Mouse (Mus musculus) kidney, postnatal 4 days (tissue): Measurements from ENCODE around the gene Nupl1.

Source experiments
- DNase-seq, 2 experiments: peaks; one replicate each; pipeline ENCODE4 v3.0.0; 2021; ENCODE audit warnings: mixed read lengths in 2 of 2

The Nupl1 gene

DNA sequence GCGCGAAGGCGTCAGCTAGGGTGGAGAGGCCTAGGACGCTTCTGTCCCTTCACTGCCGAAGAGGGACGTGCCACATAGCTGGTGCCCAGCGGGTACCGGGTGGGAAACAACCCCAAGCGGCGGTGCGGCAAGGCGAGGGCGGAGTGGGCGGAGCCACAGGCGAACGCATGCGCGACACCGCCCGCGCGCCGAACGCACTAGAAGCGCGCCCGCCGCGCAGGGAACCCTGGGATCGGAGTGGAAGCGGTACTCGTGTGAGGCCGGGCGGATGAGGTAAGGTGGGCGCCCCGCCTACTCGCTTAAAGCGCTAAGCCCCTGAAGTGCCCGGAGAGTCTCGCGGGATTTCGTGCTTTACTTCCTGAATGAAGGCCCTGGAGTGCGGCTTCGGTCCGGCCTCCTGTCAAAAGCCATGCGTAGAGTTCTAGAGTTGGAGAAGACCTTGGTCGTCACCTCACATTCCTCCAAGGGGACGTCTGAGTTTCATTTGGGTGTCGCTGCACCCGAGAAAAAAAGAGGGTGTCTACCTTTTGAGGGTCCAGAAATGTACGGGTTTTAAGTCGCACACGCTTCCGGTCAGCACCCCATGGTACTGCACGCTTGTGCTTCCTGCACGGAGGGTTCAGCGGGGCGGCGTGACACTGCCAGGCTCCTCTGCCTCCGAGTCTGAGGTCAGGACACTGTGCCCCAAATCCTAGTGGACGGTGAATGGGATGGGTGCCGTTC, at the start of gene Nupl1, which contains the start of gene Gm49336:
Nupl1 (minus strand) TSS at position 151 of the 723 bp plus-strand sequence.
Gm49336 (minus strand) TSS at position 227 of the 723 bp plus-strand sequence.
- peak; percentile 98 to 99 for DNase-seq

DNA sequence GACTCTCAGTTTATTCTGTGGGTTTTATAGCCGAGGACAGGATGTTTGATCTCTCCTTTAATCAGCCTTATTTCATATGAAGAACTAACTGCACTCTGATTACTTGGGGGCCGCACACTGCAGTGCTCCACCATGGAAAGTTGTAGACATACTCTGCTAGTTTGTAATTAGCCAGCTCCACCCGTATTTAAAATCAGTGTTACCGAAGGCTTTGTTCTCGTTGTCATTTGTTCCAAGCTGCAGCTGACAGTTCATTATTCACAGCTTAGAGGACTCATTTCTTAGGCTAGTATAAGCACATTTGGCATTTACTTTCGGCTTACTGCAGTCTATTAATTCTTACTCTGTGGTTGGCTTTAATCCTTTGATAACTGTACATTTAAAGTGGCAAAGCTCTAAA, 49.8 kb upstream of the Nupl1 start:
- DNase-seq: no peak

DNA sequence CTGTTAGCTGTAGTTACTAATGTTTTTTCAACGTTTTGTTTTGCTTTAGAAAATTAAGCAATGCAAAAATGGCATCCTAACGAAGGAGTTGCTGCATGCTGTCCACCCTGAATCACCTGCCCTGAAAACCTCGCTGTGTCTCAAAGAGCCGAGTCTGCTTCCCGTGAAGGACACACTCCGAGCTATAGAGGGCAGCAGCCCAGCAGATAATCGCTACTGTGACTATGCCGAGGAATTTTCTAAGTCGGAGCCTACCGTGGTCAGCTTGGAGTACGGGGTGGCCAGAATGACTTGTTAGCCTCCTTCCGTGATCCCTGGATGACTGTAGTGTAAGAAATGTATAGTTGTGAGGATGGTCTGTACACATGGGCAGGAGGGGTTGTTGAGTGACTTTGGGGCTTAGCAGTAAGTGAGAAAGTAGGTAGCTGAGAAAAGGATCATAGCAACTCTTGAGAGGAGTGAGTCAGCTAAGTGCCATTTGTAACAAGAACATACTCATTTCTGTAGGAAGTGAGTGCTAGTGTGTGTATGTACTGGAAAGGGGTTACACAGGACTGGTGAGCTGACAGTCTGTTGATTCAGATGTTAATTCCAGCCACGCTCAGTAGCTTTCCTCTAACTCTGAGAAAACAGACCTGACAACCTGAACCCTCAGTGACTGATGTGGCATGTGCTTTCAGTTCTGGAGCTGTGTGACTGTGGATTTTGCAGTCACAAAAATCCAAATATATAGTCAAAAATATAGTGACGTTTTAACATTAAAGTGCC, 49.2 kb upstream of the Nupl1 start:
- DNase-seq: no peak

DNA sequence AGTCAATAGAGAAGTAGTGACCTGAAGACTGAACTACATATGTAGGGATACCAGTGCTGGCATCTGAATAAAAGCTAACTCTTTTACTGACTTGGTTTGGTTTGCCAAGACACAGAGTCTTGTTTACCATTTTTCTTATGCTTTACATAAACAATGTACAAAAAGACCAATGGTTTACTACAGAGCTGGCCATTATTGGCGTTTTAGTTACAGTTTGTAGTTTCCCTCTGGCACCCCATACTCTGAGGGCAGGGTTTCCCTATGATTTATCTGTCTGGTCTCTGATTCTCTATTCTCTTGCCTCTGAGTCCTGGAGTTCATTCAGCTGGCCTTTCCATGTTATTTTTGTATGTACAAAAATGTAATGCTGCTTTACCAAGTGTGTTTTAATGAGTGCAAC, 44.3 kb upstream of the Nupl1 start:
- DNase-seq: no peak

DNA sequence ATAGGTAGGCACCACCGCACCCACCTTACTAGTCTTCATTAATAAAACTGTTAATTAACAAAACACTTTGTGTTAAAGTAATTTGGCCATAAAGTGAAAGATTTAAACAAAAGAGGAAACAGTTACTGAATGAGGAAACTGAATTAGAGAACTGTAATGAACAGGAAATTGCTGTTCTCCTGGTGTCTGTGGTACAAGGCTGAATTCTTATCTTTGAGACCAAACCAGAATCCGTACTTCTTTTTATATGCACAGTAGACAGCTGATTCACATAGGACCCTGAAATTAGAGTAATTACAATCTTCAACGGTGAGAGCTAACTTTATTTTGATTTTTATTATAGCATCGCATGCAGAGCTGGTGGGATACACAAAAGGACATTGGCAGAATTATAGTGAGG, 39.1 kb upstream of the Nupl1 start:
- no peak for DNase-seq

DNA sequence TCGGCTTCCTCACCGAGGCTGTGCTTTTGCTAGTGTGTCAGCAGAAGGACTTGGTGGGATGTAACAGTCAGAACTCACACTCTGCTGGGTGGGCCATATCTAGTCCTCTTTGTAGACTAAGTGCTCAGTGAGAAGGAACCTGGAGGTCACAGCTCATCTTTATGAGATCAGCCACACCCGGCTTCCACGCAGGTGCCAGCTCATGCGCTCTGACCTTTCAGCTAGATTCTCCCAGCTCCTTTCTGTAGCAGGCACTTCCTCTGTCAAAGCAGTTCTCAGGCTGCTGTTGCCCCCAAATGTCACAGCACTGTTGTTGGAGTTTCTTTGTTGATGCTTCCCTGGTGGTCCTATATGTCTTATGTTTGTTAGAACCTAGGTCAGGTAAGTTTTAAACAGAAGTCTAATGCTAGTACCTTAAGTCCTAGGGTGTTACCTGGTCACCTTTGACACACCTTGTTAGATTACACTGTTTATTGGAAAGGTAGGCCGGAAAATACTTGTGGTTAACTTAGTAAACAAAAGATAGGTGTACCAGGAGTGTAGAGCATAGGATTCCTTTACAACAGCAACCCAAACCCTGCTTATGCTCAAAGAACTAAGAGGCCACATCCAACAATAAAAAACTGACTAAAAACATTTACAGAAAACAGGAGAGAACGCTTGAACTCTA, 35.1 kb upstream of the Nupl1 start:
- no peak for DNase-seq

DNA sequence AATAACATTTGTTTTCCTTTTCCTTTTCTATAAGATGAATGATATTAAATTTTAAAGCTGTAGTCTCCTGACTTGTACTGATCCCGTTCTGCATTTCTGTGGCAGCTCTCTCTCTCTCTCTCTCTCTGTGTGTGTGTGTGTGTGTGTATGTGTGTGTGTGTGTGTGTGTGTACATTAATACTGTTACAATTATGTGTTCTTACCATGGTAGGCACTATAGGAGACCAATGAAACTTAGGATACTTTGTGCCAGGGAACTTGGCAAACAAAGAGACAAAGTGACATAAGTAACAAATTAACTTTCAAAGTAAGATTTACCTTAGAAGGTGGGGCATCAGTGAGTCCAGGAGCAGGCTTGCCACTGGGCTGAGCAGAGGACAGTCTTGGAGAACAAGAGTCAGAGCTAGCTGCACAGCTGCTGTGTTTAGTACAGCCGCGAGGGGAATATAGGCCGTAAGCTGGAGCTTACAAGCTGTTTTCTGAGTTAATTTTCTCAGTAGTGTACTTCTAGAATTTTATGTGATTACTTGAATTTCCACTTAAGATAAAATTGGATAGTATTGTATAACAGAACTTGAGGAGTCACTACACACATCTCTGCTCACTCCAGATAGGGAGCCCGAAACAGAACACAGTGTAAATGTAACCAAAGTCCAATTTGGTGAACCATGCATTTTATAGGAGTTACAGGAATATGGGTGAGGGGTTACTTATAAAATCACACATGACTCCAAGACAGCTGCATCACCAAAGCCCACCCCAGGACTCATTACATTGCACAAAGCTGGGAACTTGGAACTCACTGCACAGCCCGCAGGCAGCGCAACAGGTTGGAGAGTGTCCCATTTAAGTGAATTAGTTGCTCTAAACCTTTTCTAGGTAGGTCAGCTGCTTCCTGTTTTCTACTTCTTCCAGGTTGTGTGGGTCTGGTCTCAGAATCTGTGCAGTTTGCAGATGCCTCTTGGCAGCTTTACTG, 24.4 kb upstream of the Nupl1 start:
- peak in 1 of 2 experiments; percentile 31 for DNase-seq

DNA sequence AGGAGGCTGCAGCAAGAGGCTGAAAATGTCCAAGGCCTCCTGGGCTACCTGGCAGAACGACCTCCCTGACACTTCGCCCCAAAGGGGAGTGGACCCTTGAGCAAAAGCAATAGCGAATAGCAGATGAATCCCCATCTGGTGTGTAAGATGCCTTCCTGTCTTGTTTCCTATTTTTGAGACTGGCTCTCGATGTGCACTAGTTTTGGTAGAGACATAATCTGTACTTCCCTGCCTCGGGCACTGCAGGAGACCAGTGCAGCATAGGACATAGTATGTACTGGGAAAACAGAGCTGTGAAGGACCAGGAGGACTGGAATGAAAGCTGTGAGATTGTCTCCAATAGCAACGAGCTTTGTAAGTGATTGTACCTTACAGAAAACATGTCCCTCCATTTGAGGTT, 22.1 kb upstream of the Nupl1 start:
- no peak for DNase-seq

DNA sequence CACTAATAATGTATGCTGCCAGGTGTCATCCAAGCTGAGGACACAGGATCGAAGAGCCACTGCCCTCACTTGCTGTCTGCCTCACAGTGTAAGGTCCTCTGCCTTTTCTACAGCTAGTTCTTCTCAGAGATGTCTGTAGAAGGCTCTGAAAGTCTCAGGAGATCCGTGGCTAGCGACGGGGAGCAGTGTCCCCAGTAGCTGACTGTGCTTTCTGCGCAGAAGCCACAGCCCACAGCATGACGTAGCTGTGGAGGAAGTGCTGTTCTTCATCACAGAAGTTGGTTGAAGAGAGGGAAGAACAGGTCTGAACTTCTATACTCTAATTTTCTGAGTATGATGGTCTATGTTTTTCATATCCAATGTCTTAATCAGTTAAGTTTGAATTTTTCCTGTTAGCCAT, 18.1 kb upstream of the Nupl1 start:
- peak in 1 of 2 experiments; percentile 9 for DNase-seq

DNA sequence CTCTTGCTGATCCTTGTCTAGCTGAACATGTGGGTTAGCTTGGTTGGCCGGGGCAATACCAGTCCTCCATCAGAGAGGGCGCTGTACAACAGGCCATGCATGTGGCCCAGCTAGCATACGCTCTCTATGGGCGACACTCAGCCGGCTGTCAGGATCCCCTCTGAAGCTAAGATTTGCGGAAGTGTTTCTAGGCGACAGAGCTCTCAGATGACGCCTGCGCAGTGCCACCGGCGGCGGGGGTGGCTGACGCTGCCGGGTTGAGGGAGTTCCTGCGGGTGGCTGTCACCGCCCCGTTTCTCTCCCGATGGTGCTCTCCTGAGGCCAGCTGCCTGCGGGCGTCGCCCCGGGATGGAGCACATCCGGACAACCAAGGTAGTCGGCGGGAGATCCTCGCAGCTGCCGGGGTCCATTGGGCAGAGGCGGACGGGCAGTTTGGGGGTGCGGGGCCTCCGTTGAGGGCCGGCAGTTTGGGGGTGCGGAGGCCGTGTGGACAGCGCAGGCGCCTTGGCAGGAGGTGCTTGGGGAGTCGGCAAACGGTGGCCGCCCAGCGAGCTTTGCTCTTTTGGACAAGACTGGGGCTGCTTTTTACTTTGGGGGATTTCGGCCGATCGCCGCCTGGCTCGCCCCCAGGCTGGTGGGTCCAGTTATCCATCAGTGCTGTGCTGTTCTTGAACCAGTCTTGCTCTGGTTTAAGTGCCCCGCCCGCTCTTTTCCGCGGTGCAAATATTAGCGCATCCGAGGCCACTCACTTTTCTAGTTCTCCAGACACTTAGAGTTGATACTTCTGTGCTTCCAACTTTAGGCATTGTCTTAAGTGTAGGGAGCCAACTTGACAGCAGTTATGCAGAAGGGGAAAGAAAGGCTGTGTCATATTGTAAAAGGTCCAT, 14.0 kb upstream of the Nupl1 start, which contains the start of gene Mtmr6:
Mtmr6 (plus strand) TSS at position 239 of the 887 bp plus-strand sequence.
- peak; percentile 96 for DNase-seq

DNA sequence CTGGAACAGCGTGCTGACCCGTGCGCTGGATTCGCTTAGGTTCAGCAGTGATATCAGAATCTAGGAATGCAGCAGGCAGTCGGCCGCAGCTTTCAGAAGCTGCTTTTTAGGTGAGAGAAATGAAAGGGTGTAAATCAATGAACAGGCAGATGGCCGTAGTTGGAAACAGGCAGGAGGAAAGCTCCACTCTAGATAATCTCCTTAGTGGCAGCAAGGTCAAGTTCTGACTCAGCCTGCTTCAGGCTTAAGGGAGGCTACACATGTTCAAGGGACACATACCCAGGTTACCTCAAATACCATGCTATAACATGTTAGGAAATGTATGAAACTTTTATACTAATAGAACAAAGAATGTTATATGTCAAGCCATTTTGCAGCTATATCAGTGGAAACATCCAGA, 11.1 kb upstream of the Nupl1 start:
- no peak for DNase-seq

DNA sequence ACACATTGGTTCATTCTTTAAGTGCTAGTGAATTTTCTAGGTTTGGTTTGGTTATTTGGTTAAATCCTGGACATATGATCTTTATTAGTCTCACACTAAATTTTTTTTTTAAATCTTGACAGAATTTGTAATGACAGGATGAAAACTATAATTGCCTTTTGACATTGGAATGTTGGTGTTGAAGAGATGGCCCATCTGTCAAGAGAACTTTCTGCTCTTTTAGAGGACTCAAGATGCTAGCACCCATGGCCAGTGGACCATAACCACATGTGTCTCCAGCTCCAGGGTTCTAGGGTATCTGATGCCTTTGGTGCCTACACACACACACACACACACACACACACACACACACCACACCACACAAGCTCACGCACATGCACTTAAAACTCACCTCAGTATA, 6.6 kb upstream of the Nupl1 start:
- no peak for DNase-seq

DNA sequence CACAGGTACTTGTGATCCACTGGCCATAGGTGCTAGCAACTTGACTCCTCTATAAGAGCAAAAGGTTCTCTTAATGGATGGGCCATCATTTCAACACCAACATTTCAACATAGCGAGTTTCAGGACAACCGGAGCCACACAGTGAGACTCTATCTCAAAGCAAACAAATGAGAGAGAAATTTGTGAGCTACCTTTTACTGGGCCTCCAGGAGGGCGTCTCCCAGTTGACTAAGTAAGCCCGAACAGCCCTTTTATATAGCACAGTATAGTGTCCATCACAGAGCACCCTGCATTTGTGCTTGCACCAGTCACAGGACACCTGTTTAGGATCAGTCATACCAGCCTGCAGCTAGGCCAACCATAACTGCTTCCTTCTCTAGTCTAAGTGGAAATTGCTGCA, 5.9 kb upstream of the Nupl1 start:
- no peak for DNase-seq

DNA sequence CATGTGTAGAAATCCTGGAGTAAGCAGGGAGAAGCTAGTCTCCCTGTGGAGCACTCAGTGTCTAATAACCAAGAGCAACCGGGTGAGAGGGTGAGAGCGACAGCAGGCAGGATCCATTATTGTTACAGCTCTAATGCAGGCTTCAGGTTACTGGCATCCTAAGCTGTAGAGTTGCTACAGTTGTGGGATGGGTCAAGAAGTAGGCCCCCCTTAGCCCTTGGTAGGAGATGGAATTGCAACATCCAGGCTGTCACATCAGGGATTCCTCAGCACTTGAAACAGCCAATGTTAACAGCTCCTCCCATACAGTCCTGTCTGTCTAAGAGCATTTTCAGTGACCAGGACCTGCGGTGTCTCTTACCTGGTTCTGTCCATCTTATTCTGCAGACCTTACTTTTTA, 5.1 kb upstream of the Nupl1 start:
- no peak for DNase-seq

DNA sequence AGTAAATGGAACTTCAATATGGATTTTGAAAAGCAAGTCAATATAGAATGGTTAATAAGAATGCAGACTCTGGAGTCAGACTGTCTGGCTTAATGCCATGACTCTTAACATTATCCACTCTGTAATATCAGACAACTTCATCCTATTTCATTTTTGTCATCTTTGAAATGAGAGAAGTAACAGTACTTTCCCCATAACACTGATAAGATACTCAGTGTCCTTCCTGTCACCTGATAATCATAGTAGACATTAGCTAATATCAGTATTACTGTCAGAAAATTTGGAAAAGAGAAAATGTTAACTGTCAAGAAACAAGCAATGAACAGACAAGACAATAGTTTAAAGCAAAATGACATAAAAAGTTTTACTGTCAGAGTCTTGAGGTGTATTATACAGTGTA, 3.5 kb upstream of the Nupl1 start:
- DNase-seq: no peak

DNA sequence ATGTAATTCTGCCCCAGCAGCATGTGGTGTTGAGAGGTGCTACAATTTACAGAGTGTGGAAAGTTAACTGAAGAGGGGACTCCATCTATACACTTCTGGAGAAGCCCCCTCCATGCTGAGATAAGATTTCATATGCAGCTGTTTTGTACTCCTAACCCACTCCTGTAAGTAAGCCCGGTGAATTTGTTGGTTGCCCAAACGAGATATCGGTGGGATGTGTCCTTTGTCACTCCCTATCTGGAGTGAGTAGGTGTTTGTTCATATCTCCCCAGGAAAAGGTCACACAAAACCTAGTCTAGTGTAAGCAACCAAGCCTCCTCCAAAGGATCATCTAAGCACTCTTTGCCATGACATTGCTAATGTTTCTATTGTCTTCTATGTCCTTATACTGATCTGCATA, 2.2 kb upstream of the Nupl1 start:
- DNase-seq: no peak

DNA sequence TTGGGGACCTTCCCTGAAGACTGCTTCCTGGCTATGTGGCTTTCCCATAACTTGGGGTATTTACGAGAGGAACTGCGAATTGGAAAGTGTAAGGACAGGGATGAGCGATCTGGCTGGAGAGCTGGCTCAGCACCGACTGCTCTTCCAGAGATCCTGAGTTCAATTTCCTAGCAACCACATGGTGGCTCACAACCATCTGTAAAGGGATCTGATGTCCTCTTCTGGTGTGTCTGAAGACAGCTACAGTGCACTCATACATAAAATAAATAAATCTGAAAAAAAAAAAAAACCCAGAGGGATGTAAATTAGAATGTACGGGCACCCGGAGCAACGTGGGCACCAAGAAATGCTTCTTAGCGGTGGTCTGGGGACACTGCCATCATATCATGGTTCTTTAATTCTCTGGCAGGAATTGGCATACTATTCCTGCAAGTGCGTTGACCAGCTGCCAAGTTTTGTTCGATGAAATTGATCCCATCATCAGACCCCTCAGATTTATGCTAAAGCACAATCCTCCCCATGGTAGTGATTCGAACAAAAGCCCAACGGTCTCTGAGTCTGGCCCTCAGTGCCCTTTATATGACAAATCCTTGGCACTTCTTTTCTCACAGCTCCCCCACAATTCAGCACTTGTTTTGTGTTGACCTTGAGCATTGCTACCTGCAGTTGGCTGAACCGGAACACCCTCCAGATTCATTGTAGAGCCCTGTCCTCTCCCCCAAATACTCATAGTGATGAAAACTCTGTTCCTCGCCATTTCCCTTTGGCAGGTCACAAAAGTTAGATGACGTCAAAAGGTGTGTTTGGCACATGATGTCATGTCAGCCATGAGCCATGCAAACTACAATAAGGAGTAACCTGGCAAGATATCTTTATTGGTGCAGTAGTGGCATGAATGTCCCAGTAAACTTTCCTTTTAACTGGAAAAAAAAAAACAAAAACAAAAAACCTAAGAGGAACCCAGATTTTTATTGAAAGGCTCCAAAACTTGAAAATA, 1.1 kb upstream of the Nupl1 start:
- DNase-seq: peak in 1 of 2 experiments; percentile 6

DNA sequence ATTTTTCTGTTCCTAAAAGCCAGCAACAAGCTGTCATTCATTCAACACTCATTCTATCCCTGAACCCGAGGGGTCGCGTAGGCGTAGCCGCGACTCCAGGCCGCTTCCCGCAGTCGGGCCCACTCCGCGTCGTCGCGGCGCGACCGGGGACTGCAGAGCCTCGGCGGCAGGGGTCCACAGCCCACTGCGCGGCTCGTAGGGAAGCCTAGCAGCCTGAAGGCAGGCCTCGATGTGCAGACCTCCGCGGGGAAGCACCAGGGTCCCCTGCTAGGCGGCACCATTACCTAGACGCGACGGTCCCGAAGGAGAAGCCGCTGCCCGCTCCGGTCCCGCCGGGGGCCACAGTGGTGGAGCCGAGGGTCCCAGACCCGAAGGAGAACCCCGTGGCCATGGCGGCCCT, 352 bp downstream of the Nupl1 start:
- DNase-seq: no peak

DNA sequence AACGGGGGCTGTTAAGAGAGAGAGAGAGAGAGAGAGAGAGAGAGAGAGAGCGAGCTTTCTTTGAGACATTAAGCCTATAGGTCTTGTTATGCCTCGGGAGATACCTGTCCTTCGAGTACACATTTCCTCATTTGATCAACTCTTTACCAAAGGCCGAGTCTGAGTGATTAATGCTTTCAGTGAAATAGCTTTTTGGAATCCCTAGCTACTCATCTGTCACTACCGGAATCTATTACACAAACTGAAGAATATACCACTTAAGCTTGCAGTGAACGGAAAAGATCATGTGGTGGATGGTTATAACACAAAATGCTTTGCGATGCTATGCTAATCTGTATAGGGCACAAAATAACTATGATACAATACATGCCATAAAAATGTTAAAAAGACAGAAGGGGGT, 865 bp downstream of the Nupl1 start:
- no peak for DNase-seq

DNA sequence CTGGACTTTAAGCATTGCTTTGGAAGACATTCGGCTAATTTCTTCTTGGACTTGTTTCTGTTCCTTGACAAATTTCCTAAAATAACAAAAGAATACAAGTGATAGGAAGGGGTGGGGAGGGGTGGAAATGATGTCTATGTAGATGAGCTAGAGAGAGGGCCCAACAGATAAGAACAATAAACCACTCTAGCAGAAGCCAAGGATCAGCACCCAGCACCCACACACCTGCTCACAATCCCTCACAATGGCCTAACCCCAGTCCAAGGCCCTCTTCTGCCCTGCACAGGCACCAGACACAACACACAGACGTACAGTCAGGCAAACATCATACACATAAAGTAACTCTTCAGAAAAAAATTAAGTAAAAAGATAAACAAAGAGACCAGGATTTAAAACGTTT, 12.7 kb downstream of the Nupl1 start:
- no peak for DNase-seq
